Mouse (Mus musculus) CD4-positive, CD25-positive, alpha-beta regulatory T cell (primary cell): ENCODE results near the gene Gm14525. TPM values are rescaled to one million over a fixed set of nuclear protein-coding genes. Genes with fewer than 3 reads are reported as not detected.

Experiments used
- polyA plus RNA-seq: library from polyadenylated mRNA; unstranded; fragments of 100-300 nt; shearing (Covaris generic); gene quantifications from one replicate; pipeline ENCODE4 v1.2.1, GENCODE M21; 2017

The Gm14525 gene
- polyA plus RNA-seq = not detected

DNA sequence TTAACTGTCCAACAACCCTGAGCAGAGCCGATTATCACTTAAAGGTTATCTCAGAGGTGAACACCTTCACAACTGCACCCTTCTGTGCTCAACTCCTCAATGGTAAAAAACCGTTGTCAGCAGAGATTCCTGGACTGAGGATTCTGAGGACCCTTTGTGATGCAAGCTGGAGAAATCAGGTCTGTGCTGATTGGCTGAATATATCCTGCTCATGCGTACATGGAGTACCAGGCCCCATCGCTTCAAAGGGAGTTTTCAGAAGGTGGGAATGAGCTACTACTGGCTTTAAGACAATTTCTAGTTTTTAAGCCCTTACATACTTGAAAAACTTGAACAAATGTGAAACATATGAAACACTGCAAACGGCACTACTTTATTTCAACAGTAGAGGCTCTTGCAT lies at the start of gene Gm14525:
Gene Gm14525 (minus strand): TSS at position 101 of the 400 bp plus-strand sequence.

Other genes starting within 250 kb of the Gm14525 start
- gene Slx, start 157.1 kb downstream of the Gm14525 start, polyA plus RNA-seq = not detected
- gene Gm6121, start 233.1 kb upstream of the Gm14525 start, polyA plus RNA-seq = not detected